Mouse (Mus musculus): ENCODE measurements at regions not wholly inside any gene's neighbourhood (a gene's known extent, or its start where the extent isn't known, plus 50 kb on each side); places are given as distances from the start of the nearest gene placed in this dataset.

DNA sequence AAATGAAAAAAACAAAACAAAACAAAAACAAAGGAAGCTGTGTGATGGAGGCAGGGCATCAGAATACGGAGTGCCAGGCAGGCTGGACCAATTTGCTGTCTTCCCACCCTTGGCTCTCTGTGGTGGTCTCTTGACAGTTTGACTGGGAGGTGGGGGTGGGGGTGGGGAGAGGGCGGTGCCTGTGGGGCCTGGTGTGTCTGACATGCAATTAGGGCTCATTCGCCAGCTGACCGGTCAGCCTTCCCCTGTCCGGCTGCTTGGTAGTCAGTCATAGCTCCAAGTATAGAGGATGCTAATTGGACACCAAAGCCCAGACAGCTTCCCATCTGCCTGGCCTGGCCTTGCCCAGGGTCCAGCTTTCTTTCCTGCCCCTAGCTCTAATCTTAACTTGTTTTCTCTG, 225.8 kb upstream of the 4930535I16Rik start:
- TF ChIP-seq POLR2A (IDR thresholded peaks at IDR 0.05; ENCODE audit: insufficient read depth, low read depth, low read length) (no peak), CTCF (IDR thresholded peaks at IDR 0.05; ENCODE audit: insufficient read depth, low read depth, low read length) (no peak)
- Histone ChIP-seq H3K4me1 (ENCODE audit: control insufficient read depth, insufficient read depth, low read length) (peaks cover 20% of the 10 kb centered on the region), H3K27ac (ENCODE audit: insufficient read depth, low read depth, low read length) (no peak overlapping the region), H3K4me3 (ENCODE audit: insufficient read depth, low read depth, low read length) (no peak overlapping the region)
- 33% methylated on average over 5 of the region's 5 CpGs for WGBS

DNA sequence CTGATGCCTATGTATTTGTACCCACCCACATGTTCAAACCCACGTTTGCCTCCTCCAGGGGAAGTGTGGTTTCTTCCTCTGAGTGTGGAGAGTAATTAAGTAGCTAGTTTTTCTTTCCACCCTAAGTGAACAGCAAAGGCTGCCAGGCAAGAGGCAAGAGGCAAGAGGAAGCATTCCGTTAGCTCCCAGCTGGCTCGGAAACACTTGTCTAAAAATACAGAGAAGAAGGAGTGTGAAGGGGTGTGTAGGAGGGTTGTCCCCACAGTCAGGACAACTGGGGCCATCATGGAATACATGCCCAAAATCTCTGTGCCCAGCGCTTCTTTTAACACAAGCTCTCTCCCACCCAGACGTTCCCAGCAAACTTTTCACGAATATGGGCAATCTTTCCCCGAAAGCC, 225.4 kb upstream of the 4930535I16Rik start:
- H3K4me1 ChIP-seq (ENCODE audit: control insufficient read depth, insufficient read depth, low read length), result peaks cover 20% of the 10 kb centered on the region
- no peak overlapping the region for H3K27ac ChIP-seq (ENCODE audit: insufficient read depth, low read depth, low read length)
- TF ChIP-seq CTCF (IDR thresholded peaks at IDR 0.05; ENCODE audit: insufficient read depth, low read depth, low read length) (no peak), POLR2A (IDR thresholded peaks at IDR 0.05; ENCODE audit: insufficient read depth, low read depth, low read length) (no peak)
- no peak overlapping the region for H3K4me3 ChIP-seq (ENCODE audit: insufficient read depth, low read depth, low read length)
- 11% methylated on average over 7 of the region's 7 CpGs for WGBS

DNA sequence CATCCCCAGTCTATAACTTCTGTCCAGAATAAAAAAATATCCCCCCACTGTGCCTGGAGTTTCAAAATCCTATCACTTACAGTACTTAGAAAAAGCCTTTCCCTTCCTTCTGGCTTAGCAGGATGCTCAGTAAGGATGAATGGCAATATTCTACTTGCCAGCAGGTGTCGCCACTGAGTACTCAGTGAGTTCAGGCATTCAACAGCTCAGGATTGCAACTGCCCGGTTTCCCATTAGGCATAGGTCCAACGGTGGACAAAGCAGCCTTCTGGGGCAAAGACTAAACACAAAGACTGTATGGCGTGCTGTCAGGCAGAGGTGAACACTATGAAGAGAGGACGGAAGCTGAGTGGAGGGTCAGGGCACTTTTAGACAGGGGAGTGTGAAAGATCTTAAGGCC, 224.3 kb upstream of the 4930535I16Rik start:
- peaks cover 20% of the 10 kb centered on the region for H3K4me1 ChIP-seq (ENCODE audit: control insufficient read depth, insufficient read depth, low read length)
- no peak overlapping the region for H3K4me3 ChIP-seq (ENCODE audit: insufficient read depth, low read depth, low read length)
- WGBS, result 6% methylated on average over 5 of the region's 5 CpGs
- no peak overlapping the region for H3K27ac ChIP-seq (ENCODE audit: insufficient read depth, low read depth, low read length)
- TF ChIP-seq CTCF (IDR thresholded peaks at IDR 0.05; ENCODE audit: insufficient read depth, low read depth, low read length) (0 out of 2 replicates have a peak, but pooled peaks have one; percentile 30), POLR2A (IDR thresholded peaks at IDR 0.05; ENCODE audit: insufficient read depth, low read depth, low read length) (no peak)

- peaks cover 5% of the 10 kb centered on the region; the same call in 1 of the 2 replicates for H3K4me1 ChIP-seq (ENCODE audit: control insufficient read depth, insufficient read depth, low read length)
- 36% methylated on average over 6 of the region's 6 CpGs for WGBS
- TF ChIP-seq CTCF (IDR thresholded peaks at IDR 0.05; ENCODE audit: insufficient read depth, low read depth, low read length), result no peak
- TF ChIP-seq POLR2A (IDR thresholded peaks at IDR 0.05; ENCODE audit: insufficient read depth, low read depth, low read length), result no peak
- no peak overlapping the region for H3K4me3 ChIP-seq (ENCODE audit: insufficient read depth, low read depth, low read length)
- H3K27ac ChIP-seq (ENCODE audit: insufficient read depth, low read depth, low read length), result no peak overlapping the region
Measured at GRCm38 (mm10) chr4:124135165-124135470, 217.3 kb upstream of the 4930535I16Rik start.

- no peak overlapping the region for H3K27ac ChIP-seq (ENCODE audit: insufficient read depth, low read depth, low read length)
- TF ChIP-seq CTCF (IDR thresholded peaks at IDR 0.05; ENCODE audit: insufficient read depth, low read depth, low read length) (no peak), POLR2A (IDR thresholded peaks at IDR 0.05; ENCODE audit: insufficient read depth, low read depth, low read length) (no peak)
- H3K4me1 ChIP-seq (ENCODE audit: control insufficient read depth, insufficient read depth, low read length), result peaks cover 5% of the 10 kb centered on the region; the same call in 1 of the 2 replicates
- 59% methylated on average over 6 of the region's 6 CpGs for WGBS
- H3K4me3 ChIP-seq (ENCODE audit: insufficient read depth, low read depth, low read length), result no peak overlapping the region
Measured at GRCm38 (mm10) chr4:124134341-124135164, 216.7 kb upstream of the 4930535I16Rik start.

- TF ChIP-seq POLR2A (IDR thresholded peaks at IDR 0.05; ENCODE audit: insufficient read depth, low read depth, low read length), result no peak
- no peak overlapping the region for H3K27ac ChIP-seq (ENCODE audit: insufficient read depth, low read depth, low read length)
- no peak overlapping the region for H3K4me3 ChIP-seq (ENCODE audit: insufficient read depth, low read depth, low read length)
- WGBS, result 79% methylated on average over 5 of the region's 5 CpGs
- H3K4me1 ChIP-seq (ENCODE audit: control insufficient read depth, insufficient read depth, low read length), result peaks cover 5% of the 10 kb centered on the region; the same call in 1 of the 2 replicates
Measured at GRCm38 (mm10) chr4:124130946-124131345, 213.1 kb upstream of the 4930535I16Rik start.

- TF ChIP-seq CTCF (IDR thresholded peaks at IDR 0.05; ENCODE audit: insufficient read depth, low read depth, low read length) (no peak), POLR2A (IDR thresholded peaks at IDR 0.05; ENCODE audit: insufficient read depth, low read depth, low read length) (no peak)
- Histone ChIP-seq H3K4me1 (ENCODE audit: control insufficient read depth, insufficient read depth, low read length) (no peaks in the 10 kb centered on the region), H3K27ac (ENCODE audit: insufficient read depth, low read depth, low read length) (no peak overlapping the region), H3K4me3 (ENCODE audit: insufficient read depth, low read depth, low read length) (no peak overlapping the region)
- WGBS, result 88% methylated on average over 8 of the region's 8 CpGs
Measured at GRCm38 (mm10) chr4:124126258-124126657, 208.4 kb upstream of the 4930535I16Rik start.

GRCm38 (mm10) chr4:124120334-124120733, 202.5 kb upstream of the 4930535I16Rik start:
- 88% methylated on average over 6 of the region's 6 CpGs for WGBS
- Histone ChIP-seq H3K4me1 (ENCODE audit: control insufficient read depth, insufficient read depth, low read length) (no peaks in the 10 kb centered on the region), H3K4me3 (ENCODE audit: insufficient read depth, low read depth, low read length) (no peak overlapping the region), H3K27ac (ENCODE audit: insufficient read depth, low read depth, low read length) (no peak overlapping the region)
- no peak for TF ChIP-seq POLR2A (IDR thresholded peaks at IDR 0.05; ENCODE audit: insufficient read depth, low read depth, low read length)

GRCm38 (mm10) chr4:124113856-124114345, 196.1 kb upstream of the 4930535I16Rik start:
- TF ChIP-seq POLR2A (IDR thresholded peaks at IDR 0.05; ENCODE audit: insufficient read depth, low read depth, low read length) (no peak), CTCF (IDR thresholded peaks at IDR 0.05; ENCODE audit: insufficient read depth, low read depth, low read length) (no peak)
- Histone ChIP-seq H3K4me1 (ENCODE audit: control insufficient read depth, insufficient read depth, low read length) (no peaks in the 10 kb centered on the region), H3K4me3 (ENCODE audit: insufficient read depth, low read depth, low read length) (no peak overlapping the region), H3K27ac (ENCODE audit: insufficient read depth, low read depth, low read length) (no peak overlapping the region)
- 70% methylated on average over 12 of the region's 12 CpGs for WGBS

Data from olfactory bulb, adult 2 months (tissue).